In the genomic region with DNA sequence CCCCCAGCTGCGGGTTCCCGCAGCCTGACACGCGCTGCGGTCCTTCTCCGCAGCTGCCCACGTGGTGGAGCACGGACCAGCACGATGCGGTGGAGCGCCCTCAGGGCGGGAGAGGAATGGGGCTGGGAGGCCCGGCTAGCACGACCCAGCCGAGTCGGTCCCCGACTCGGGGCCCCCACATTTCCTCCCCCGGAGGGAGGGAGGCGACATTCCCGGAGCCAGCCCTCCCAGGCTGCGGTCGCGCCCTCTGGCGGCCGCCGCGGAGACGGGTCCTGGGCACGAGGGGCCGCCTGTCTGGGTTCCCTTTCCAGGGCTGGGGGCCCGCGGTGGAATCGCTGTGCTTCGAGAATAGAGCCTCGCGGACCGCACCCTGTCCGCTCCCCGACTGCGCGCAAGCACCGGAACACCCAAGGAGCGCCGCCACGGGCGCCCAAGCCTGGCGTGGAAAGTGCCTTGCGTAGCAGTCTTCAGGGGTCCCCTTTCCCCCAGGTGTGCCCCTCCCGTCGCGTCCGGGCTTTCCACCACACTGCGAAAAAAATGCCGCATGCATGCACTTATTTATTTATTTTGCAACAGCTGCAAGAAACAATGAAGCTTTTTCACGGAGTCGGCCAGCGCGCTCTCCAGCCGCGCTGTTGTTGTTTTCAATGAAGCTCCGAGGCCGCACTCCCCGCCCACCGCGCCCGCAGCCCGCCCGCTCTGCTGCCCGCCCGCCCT, we compare ENCODE assay signal across 8 mouse cellular contexts. TPM values are rescaled to one million over a fixed set of nuclear protein-coding genes. Genes with fewer than 3 reads are reported as not detected.
DNase-seq lines count a peak whose midpoint lies in the region; ATAC-seq lines count a peak whose summit lies in the region.

No protein-coding gene starts in this region.

- peak overlapping the region; percentile 100 for H3K27ac ChIP-seq in hindbrain, embryonic 13.5 days

- peak overlapping the region; percentile 93 for H3K9ac ChIP-seq in hindbrain, embryonic 13.5 days

- peak; percentile 80 for ATAC-seq in hindbrain, embryonic 13.5 days (ENCODE audit: low FRiP score)

- H3K4me1 ChIP-seq in hindbrain, embryonic 13.5 days (replicated peaks) = peaks cover 28% of the 10 kb centered on the region

- H3K4me2 ChIP-seq in hindbrain, embryonic 13.5 days = peak overlapping the region; percentile 90

- no peaks in the 10 kb centered on the region for H3K9me3 ChIP-seq in hindbrain, embryonic 13.5 days

- DNase-seq in WW6 (ENCODE audit: low read depth, low spot score) = peak; percentile 70
- peak; percentile 88 to 91 for DNase-seq in cerebellum, postnatal 25 days
- DNase-seq in frontal cortex, postnatal 25 days (ENCODE audit: low spot score in 2 of 2) = peak; percentile 74 to 80
- peak; percentile 71 to 87 for DNase-seq in layer of hippocampus, postnatal 25 days (ENCODE audit: extremely low spot score in 1 of 2, low spot score in 1 of 2)
- DNase-seq in lung, postnatal 14 days = peak; percentile 84
- DNase-seq in retina, adult 2 months (ENCODE audit: low read depth, low spot score) = peak; percentile 63
- peak; percentile 89 for DNase-seq in thymus, postnatal 14 days

- WGBS in hindbrain, embryonic 13.5 days = under 1% methylated on average over 66 of the region's 71 CpGs

- H3K27me3 ChIP-seq in hindbrain, embryonic 13.5 days = peaks cover 10% of the 10 kb centered on the region; the same call in 1 of the 2 replicates

- peak overlapping the region; percentile 97 for H3K4me3 ChIP-seq in hindbrain, embryonic 13.5 days

- no peaks in the 10 kb centered on the region for H3K36me3 ChIP-seq in hindbrain, embryonic 13.5 days

RNA-seq across cellular contexts. Expression of gene Igf1r, which starts 1.7 kb away (rescaled TPM):
- 24.9 and 26.8 TPM in 2 replicates for polyA plus RNA-seq in hindbrain, embryonic 13.5 days (2015; fragmentation: Nextera tagmentation; extraction: Ambion mirVana)
- total RNA-seq in layer of hippocampus, postnatal 25 days (2021) = 10 to 100 TPM; 32.5 to 38.4 TPM

Comparison
In these comparisons a context has a peak if more than half of its experiments do, and no peak if none do; other contexts are left out.
1. Peak in every context shown above with its lines: DNase-seq, ATAC-seq, H3K4me3 ChIP-seq and H3K27ac ChIP-seq.